Mouse (Mus musculus) CD4-positive helper T cell, adult 2 months (primary cell): ENCODE measurements around the gene Gemin6.
"Not testable (repeated sequence)": the region's sequence is repeated elsewhere in the genome, so short reads cannot be mapped to it uniquely, and the experiment has no call there.

Experiments used
- DNase-seq: peaks from one replicate; pipeline ENCODE4 v3.0.0-alpha.2; 2012; ENCODE audit warnings: low read depth, missing footprints, low spot score

The Gemin6 gene

DNA sequence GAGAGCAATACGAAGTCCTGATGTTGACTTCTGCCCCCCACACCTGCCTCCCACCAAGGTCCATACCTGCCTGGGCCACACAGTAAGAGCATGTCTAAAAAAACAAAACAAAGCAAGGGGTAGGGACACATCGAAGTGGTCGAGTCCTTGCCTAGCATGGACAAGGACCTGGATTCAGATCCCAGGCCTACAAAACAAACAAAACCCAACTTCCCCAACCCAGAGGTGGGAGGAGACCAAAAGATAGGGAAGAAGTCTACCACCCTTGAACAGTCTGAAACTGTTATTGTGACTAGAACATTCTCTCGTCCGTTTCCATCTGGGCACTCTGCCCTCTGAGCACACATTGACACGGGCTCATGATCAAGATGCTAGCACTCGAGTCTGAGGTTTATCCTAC, 10.1 kb downstream of the Gemin6 start:
- DNase-seq, result no peak

GRCm38 (mm10) chr17:80235477-80235876, 11.2 kb downstream of the Gemin6 start:
- DNase-seq, result no peak

GRCm38 (mm10) chr17:80236805-80237204, 12.6 kb downstream of the Gemin6 start:
- no peak for DNase-seq

DNA sequence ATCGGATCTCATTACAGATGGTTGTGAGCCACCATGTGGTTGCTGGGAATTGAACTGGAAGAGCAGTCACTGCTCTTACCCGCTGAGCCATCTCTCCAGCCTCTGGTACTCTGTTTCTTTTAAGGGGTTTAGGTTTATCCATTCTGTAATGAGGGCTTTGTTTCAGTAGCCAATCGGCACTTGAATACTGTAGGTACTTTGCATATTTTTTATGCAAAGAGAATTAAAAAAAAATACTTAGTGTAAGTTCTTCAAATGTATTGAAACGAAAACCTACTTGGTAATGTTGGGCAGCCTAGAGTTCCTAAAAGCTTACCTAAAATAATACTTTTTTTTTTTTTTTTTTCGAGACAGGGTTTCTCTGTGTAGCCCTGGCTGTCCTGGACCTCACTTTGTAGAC, 13.2 kb downstream of the Gemin6 start:
- no peak for DNase-seq

DNA sequence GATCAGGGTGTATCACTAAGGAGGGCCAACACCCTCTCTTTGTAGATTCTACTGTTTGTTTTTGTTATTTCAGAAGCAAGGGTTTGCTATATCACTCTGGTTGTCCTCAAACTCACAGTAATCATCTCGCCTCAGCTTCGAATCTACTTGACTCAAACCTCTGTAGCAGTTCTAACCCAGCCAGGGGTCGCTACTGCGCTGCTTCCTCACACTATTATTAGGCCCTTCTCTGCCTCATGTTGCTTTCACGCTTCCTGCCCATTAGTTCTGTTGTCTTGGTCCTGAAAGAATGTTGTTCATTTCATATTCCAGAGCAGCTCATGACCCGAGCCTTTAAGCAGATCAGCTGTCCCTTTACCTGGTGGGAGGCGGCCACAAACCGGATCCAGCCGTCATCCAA, 17.4 kb downstream of the Gemin6 start:
- no peak for DNase-seq

GRCm38 (mm10) chr17:80243116-80243515, 18.9 kb downstream of the Gemin6 start:
- DNase-seq, result no peak

GRCm38 (mm10) chr17:80252757-80253525, 28.7 kb downstream of the Gemin6 start:
- DNase-seq, result no peak

- no peak for DNase-seq
These were observed 30.2 kb downstream of the Gemin6 start for GRCm38 (mm10) chr17:80254421-80254820.

GRCm38 (mm10) chr17:80255208-80255607, 31.0 kb downstream of the Gemin6 start:
- DNase-seq, result no peak

- no peak for DNase-seq
These were observed 42.8 kb downstream of the Gemin6 start for GRCm38 (mm10) chr17:80267065-80267464.

- DNase-seq, result no peak
These were observed 43.9 kb downstream of the Gemin6 start for GRCm38 (mm10) chr17:80268151-80268550.

GRCm38 (mm10) chr17:80270622-80271021, 46.4 kb downstream of the Gemin6 start:
- not testable (repeated sequence) for DNase-seq
